Mouse (Mus musculus) urinary bladder, postnatal 25 days (tissue): Measurements from ENCODE around the gene Ano6.
A peak's percentile ranks its signal among the peaks of the same experiment; 100 is the strongest.

Experiments used
- DNase-seq: peaks from one replicate; pipeline ENCODE4 v3.0.0; 2022; ENCODE audit warnings: low spot score

The Ano6 gene

DNA sequence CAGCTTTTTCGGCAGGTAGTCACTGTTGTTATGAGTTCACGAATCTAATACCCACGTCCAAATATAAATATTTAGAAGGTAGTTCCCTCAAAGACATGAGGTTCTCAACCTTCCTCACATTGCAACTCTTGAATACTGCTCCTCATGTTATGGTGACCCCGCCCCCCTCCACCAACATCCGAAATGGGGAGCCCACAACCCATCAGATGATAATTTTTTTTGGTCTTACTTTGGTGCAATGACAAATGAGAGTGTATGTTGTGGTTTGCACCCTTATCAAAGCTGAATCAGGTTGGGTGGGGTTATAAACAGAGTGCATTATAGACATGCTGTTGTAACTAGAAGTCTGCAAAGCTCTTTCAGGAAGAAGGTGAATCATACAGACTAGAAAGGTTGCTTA, 99.7 kb downstream of the Ano6 start:
- no peak for DNase-seq

DNA sequence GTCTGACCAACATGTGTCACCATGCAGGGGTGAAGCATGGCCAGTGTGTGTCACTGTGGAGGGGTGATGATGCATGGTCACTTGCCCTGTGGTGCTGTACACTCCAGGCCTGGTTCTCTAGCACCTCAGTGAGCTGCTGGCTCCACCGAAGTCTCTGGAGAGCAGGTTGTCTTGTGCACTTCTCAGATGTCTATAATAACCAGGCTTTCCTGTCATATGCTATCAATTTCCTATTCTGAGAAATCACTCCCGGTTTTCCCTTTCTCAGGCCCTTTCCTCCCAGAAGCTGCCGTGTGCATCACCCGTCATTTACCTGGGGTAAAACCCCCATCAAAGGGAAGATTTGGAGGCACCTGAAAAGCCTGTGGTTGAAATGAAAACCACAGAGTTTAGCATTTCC, 101.5 kb downstream of the Ano6 start:
- DNase-seq: no peak

DNA sequence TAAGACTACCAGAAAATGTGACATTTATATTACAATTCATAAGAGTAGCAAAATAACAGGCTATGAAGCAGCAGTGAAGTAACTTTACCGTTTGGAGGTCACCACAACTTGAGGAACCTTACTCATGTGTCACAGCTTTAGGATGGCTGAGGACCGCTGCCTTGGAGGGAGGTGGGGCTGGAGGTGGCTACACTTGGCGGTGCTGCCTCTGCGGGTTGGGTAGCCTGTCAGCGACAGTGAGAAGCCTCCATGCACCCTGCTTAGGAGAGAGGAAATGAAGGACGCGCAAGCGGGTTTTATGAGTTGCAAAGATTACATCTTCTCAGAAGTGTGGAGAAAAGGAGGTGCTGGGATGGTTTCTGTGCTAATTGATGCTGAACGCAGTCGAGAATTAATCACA, 102.3 kb downstream of the Ano6 start:
- DNase-seq: no peak

DNA sequence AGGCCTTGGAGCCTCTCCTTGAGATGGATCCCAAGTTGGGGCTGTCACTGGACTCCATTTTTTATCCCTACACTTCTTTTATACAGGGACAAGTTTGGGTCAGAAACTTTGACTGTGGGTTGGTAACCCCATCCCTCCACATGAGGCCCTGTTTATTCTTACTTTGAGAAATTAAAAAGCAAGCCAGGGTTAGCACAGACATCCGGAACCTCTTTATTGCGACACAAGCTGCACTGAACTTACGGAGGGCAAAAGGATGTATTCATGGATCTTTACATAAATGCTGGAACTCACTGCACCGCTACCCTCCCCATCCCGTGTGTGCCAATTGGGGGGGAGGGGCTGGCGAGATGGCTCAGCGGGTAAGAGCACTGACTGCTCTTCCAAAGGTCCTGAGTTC, 105.1 kb downstream of the Ano6 start:
- DNase-seq: no peak

DNA sequence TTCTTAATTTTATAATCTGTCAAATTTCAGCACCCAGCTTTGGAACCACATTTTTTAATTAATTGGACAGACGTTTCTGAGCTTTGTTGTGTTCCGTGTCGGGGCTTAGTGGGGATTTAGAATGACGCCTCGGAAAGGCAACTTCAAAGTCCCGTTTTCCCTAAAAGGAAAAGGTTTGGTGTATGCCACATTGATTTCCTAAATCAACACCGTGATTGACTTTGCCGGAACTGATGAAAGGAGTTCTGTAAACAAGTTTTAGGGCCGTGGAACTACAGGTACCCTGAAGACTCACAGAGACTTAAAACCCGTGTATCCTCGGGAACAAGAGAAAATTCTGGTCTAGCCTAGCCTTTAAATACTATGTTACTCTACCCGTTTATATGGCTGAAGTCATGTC, 107.0 kb downstream of the Ano6 start:
- no peak for DNase-seq

DNA sequence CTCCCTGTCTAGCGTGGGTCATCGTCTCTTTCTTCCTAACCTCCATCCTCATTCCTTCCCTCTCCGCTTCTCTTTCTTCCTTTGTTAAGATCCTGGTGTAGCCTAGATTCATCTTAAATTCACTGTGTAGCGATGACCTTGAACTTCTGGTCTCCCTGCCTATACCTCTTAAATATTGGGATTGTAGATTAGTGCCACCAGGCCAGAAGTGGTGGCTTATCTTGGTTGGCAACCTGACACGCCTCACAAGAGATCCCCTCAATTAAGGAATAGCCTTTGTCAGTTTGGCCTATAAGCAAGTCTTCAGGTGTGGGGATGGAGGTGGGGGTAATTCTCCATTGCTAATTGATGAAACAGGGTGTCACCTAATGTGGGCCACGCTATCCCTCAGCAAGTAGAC, 107.8 kb downstream of the Ano6 start:
- no peak for DNase-seq

DNA sequence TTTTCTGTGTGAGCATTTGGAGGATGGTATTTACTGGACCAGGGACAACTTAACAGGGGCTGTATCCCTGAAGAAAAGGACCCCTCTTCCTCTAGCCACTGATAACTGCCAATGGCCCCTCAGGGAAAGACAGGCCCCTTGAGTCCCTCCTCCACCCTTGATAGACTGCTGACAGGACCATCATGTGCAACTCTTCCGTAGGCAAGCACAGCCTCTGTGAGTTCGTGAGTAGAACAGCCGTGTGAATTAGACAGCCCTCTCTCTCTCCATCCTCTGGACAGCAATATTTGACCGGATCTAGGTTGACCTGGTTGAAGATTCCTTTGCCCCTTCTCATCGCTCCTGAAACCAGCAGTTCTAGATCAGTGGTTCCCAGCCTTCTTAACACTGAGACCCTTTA, 111.8 kb downstream of the Ano6 start:
- DNase-seq: no peak

DNA sequence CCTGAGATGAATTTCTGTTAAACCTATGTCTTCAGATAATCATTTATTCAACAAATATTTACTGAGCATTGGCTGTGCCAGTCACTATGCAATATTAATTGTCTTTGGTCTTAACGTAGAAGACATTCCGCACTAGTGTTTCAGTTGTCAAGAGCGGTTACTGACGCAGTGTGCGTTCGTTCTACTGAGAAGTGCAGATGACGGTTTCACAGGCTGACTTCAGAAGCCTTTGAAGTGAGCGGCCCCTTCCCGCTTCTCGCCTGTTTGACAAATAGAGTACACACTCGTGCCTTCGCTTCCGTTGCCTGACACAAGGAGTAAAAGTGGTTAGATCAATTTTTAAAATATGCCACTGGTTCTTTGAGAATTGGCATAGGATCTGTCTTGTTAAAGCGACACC, 113.6 kb downstream of the Ano6 start:
- DNase-seq: no peak

DNA sequence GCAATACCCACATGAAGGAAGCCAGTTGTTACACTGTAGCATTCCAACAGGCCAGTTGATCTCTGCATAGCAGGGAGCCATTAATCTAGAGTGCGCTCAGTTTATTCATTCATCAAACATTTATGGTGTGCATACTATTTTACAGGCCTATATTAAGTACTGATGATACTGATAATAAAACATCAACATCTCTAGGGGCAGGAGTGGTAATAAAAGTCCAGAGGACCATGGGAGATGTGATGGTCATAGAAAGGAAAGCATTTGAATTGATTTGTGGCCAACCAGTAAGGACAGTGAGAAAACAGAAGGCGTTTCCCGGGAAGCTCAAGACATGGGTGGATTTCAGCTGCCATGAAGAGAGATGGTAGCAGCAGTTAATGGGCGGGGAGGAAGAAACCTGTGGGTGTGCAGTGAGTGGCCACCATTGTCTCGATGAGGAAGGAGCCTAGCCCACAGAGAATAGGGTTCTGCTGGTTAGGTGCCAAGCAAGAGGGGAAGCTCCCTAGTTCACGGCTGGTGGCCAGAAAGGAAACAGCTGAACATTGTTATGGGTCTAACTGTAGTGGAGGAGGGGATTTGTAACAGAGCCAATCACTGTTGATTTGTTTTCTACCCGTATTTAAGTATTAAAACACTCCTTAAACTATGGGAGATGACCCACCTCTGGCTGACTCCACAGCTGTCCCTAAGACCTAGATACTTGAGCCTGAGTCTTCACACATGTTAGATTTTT, 115.5 kb downstream of the Ano6 start:
- DNase-seq: no peak

DNA sequence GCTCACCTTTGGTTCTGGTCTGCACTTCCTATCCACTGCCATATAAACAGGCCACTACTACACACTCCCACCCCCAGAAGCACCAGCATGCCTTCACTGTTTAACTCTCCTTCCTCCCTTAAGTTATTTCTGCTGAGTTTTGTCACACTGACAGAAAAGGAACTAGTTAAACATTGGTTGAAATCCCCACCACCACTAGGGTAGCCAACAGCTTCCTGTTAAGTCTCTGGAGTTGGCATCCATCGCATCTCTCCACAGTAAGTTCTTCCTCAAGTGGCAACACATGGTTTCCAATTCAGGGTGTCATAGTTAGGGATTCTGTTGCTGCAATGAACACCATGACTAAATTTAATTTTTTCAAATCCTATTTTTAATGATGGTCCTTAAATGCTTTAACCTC, 116.2 kb downstream of the Ano6 start:
- no peak for DNase-seq

DNA sequence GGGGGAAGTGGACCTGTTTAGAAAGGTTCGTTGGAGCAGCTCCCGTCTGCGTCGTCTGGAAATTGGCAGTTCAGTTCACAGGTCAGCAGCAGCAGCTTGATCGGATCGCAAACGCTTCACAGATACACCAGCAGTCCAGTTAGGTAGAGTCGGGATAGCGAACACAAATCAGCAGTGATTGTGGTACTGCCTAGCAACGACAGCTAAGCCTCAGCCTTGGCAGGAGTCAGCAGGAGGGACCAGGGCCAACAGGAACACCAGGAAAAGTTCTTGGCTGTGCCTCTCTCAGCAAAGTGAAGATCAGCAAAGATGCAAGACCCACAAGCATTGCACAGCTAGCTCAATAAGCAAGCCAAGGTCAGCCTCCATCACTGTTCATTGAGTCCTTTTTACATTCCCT, 116.7 kb downstream of the Ano6 start:
- DNase-seq: peak; percentile 30

DNA sequence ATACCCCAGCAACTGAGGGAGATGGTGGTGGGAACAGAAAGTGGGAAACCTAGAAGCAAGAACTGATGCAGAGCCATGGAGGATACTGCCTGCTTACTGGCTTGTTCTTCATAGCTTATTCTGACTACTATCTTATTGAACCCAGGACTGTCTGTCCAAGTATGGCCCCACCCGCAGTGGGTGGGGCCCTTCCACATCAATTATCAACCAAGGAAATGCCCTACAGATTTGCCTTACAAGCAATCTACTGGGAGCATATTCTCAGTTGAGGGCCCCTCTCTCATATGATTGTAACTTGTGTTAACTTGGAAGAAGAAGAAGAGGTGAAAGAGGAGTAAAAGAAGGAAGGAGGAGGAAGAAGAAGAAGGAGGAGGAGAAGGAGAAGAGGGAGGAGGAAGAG, 117.3 kb downstream of the Ano6 start:
- DNase-seq: no peak

DNA sequence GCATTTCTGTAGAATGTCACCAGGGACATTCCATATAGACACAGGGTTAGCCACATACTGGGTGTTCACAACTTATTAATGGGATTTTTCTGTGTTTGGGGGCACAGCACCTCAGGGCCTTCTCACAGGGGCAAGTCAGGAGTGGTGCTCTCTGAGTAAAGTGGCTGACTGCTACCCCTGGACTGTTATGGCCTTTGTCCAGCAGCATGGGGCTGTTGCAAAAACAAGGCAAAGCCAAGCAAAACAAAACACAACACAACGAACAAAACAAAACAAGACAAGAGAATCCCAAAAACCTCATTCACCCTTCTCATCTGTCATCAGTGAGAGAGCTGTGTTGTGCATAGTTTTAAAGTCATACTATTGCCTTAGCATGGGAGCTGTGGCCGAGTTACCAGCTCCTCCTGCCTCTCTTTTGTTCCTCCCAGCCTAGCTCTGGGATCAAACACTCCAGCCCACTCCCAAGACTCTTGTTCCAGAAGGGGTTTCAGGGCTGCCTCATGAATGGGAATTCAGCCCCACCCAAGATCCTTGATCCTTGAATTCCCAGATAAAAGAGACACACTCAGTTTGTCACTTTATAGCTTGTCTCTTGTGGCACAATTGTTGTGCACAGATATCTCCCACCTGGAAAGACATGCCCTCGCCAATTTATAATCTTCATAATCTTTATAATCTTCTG, 119.6 kb downstream of the Ano6 start:
- no peak for DNase-seq

DNA sequence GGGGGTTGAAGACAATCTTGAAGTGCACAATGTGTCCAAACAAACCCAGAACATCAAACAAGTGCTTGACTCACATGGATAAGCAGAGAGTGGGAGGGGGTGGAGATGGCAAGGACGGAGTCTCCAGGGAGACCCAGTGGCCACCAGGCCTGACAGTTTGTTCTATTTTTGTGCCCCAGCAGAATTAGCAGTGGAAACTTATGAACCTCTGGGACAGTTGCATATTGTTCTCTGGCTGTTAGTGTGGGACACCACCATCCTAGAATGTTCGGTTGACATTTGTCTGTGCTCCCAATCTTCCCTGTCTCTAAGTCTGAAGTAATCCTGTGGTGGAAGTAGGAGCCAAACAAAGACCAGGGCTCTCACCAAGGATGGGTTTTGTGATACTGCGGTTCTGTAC, 124.3 kb downstream of the Ano6 start:
- DNase-seq: no peak

DNA sequence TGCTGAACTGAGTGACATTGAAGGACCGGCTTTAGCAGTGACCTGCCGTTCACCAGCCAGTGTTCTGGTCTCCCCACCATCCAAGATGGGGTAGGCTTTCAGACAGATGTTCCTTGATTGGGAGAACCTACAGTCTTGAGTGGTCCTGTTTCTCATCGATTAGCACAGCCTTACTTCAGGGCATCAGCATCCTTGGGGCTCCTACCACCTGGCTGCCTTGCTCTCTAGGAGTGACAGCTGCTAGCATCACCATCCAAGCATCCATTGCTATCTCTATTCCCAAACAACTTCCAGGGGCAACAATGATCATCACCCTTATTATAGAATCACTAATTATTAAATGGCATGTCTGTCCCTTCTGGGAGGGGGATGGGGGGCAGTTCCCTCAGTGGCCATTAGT, 124.8 kb downstream of the Ano6 start:
- no peak for DNase-seq

DNA sequence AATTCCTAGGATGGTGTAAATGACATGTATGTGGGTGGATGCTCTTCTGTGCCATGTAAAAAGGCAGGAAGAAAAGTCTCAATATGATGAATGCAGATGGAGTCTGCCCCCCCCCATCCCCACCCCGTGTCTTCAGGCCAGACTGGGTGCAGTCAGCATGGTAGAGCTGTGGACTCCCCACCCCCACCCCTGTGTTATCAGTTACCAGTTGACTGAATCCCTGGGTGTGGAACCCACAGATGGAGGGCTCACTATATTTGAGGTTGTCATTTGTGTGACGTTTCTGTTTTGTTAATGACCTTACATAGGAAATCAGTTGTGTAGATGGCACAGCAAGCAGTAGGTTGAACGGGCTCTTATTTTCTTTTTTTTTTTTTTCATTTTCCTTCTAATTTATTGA, 126.7 kb downstream of the Ano6 start:
- no peak for DNase-seq

DNA sequence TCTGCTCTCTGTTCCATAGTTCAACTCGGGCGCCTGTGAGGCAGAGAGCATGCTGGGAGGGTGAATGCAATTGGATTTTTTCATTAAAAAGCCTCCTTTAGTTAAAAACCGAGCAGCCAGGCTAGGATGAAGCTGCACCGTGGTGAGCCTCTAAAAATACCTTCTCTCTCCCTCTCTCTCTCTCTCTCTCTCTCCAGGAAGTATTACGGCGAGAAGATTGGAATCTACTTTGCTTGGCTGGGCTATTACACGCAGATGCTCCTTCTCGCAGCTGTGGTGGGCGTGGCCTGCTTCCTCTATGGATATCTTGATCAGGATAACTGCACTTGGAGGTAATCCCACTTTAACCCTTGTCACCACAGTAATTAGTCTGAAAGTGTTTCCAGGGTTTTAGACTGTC, 129.4 kb downstream of the Ano6 start:
- no peak for DNase-seq

DNA sequence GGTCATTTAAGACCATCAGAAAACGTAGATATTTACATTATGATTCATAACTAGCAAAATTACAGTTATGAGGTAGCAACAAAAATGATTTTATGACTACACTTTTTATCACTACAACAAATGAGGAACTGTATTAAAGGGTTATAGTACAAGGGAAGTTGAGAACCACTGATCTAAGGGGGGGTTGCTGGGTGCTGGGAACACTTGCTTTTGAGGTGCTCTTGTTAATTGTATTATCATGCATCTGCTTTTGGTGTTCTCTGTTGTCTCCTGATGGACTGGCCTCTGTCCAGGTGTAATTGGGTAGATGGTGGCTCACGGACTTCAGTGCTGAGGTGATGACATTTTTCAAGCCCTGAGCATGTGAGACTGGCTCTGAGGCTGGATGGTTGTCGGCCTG, 130.4 kb downstream of the Ano6 start:
- DNase-seq: no peak

DNA sequence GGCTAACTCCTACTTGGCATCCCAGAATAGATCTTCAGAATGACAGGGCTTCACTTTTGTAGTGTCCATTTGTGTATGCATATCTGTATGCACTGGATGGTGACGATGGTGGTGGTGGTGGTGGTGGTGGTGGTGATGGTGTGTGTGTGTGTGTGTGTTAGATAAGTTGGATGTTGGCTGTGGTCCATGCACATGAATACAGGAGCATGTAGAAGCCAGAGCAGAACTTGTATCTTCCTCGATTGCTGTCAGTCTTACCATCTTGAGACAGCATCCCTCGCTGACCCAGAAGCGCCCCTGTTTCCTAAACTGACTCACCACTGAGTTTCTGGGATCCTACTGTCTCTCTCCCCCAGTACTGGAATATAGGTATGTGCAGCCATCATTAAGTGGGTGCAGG, 131.0 kb downstream of the Ano6 start:
- DNase-seq: no peak

DNA sequence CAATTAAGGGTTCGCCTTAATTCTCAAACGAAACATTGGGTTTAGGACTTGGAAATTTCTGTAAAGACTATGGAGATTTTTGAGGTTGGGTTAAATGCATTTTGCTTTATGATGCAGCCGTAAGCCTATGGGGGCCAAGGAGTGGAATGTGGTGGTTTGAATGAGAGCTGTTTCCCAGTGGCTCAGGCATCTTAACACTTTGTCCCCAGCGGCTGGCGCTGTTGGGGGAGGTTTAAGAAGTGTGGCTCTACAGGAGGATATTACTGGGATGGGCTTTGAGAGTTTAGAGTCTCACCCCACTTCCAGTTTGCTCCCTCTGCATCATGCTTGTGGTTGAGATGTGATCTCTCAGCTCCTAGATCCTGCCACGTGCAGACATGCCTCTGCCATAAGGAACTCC, 131.9 kb downstream of the Ano6 start:
- no peak for DNase-seq

DNA sequence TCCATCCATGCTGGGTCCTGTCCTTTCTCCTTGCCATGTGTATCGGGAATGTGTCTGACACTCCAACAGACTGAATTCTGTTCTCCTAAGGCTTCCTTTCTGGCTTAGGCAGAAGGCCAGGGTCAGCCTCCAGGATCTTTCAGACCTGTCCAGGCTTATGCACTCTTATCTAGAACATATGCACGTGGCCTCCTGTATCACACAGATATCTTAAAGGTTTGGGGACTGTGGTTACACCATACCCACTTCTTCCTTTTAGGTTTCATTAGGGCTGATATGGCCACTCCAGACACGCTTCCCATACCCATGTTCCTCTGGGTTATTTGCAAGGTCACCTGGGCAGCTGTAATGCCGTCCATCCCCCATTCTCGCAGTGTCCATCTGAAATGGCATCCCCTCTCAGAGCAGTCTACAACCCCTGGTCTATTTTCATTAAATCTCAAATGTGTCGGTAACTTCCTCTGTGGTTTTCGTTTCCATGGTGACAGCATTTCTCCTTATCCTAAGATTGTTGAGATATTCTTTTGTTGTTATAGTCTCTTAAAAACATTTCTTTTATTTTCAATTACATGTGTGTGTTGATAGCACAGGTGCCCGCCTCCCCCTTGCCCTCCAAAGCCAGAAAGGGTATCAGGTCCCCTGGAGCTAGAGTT, 134.8 kb downstream of the Ano6 start:
- no peak for DNase-seq

DNA sequence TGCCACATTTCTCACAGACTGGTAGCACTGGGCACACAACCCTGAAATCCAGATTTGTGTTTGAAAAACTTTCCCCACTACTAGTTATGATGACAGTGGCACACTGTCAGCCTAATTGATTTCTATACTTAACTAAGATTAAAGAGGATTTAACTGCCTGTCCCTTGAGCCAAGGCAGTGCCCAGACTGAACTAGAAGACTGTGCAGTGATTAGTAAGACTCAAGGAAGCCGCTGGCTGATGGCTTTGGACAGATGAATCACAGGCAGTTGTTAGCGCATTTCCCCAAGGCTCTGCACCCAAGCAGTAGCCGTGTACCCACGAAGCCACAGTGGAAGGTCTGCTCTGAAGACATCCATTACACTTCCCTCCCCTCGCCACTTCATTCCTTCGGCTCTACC, 138.4 kb downstream of the Ano6 start:
- DNase-seq: no peak

DNA sequence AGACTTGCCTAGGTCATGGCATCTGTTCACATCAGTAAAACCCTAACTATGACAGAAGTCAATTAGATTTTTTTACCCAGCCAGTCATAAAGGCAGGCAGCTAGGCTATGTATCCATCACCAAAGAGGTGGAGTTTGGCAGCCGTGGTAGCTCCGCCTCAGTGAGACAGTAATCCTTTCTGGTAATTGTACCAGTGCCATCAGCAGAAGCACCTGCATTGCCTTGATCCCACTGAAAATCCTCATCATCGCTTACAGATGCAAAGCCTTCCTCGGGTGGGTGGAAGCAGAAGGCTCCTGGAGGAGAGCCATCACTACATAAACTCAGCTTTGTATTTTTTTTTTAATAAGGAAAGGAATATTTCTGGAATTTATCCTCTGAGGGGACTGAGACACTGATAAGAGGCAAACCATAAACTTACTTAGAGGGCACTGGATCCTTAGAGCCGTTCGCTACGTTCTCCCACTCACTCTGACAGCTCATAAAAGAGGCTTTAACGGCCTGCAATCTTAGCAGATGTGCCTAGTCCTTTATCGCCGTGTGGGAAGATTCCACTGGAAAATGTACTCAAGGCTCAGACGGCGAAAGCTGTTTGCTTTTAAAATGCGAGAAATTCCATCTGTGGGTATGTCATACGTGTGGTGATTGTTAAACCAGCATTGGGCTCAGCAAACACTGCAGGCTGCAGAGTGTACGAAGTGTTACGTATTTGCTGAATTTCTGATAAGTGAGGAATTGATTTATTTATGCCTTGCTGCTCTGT, 140.6 kb downstream of the Ano6 start:
- no peak for DNase-seq
